Mouse (Mus musculus): Measurements from ENCODE around the gene Samd8. TPM values are rescaled to one million over a fixed set of nuclear protein-coding genes. Genes with fewer than 3 reads are reported as not detected.

Samd8 gene
- polyA plus RNA-seq, 1 experiment from 2014 or later = 10.6 TPM

DNA sequence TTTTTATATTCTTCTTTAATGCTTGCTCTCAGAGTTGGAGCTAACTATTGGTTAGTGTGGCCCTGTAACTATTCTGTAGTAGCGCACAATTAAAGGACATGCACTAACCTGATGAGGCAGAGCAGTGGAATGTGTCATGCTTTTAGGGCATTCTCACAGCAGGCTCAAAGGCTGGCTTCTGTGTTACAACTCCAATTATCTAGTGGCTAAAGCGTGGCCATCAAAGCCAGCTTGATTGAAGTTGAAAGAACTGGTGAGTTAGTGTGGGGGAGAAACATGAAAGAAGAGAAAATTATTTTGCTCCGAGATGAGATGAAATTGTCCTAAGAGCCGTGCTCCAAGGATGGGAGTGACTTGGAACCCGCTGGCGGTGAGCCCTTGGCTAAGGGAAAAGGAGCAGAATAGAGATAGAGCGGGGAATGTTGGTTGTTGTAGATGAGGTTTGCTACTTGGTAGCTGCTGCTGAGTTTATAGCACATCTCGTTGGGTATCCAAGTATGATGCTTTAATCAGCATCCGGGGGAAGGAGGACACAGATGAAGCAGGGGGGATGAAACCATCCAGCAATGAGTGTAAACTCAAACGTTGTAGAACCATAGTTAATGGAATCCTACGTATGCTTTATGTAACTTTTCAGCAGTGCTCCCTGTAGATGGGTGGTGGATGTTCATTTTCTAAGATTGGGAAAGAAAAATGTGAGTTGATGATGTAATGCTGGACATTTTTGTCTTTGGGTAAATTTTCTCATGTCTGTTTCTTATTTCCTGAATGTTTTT lies 22.4 kb downstream of the Samd8 start:
- Histone ChIP-seq H3K4me2 (ENCODE audit: low read length) (no peak overlapping the region), H3K36me3 (ENCODE audit: control insufficient read depth, insufficient read depth, low read length) (peaks cover 18% of the 10 kb centered on the region), H3K27ac (ENCODE audit: low read depth) (no peak overlapping the region), H3K4me3 (ENCODE audit: low read depth, low read length) (no peak overlapping the region), H3K9me3 (ENCODE audit: control insufficient read depth, low read length) (no peaks in the 10 kb centered on the region), H3K4me1 (replicated peaks; ENCODE audit: control insufficient read depth, insufficient read depth, low read length) (no peaks in the 10 kb centered on the region; the same call in 1 of the 2 replicates), H3K9ac (ENCODE audit: low read length) (no peak overlapping the region), H3K27me3 (replicated peaks; ENCODE audit: control insufficient read depth, insufficient read depth, low read length) (no peaks in the 10 kb centered on the region)
- ATAC-seq (replicated peaks; ENCODE audit: low FRiP score, low TSS enrichment, low read depth) = no peak
- WGBS = 86% methylated on average over 11 of the region's 11 CpGs
- no peak for DNase-seq (ENCODE audit: low spot score)

DNA sequence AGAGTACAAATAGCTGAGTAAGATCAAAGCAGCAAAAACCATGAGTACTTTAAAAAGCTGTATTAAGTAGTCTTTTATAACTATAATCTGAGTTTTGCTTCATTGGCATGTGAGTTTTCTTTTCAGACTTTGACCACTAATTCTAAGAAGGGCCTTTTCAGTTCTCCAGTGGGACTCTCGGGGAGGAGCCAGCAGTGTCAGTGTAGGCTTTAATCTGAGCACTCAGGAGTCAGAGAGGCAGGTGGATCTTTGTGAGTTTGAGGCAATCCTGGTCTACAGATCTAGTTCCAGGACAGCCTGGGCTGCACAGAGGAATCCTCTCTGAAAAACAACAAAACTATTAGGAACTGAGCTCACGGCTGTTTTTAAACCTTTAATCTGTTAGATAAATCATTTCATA lies 23.6 kb downstream of the Samd8 start:
- ATAC-seq (replicated peaks; ENCODE audit: low FRiP score, low TSS enrichment, low read depth) (no peak), DNase-seq (ENCODE audit: low spot score) (no peak)
- Histone ChIP-seq H3K9ac (ENCODE audit: low read length) (no peak overlapping the region), H3K4me3 (ENCODE audit: low read depth, low read length) (no peak overlapping the region), H3K4me2 (ENCODE audit: low read length) (no peak overlapping the region), H3K36me3 (ENCODE audit: control insufficient read depth, insufficient read depth, low read length) (peaks cover 23% of the 10 kb centered on the region), H3K9me3 (ENCODE audit: control insufficient read depth, low read length) (no peaks in the 10 kb centered on the region), H3K27ac (ENCODE audit: low read depth) (no peak overlapping the region), H3K4me1 (replicated peaks; ENCODE audit: control insufficient read depth, insufficient read depth, low read length) (no peaks in the 10 kb centered on the region), H3K27me3 (replicated peaks; ENCODE audit: control insufficient read depth, insufficient read depth, low read length) (no peaks in the 10 kb centered on the region)
- 74% methylated on average over 2 of the region's 2 CpGs for WGBS

DNA sequence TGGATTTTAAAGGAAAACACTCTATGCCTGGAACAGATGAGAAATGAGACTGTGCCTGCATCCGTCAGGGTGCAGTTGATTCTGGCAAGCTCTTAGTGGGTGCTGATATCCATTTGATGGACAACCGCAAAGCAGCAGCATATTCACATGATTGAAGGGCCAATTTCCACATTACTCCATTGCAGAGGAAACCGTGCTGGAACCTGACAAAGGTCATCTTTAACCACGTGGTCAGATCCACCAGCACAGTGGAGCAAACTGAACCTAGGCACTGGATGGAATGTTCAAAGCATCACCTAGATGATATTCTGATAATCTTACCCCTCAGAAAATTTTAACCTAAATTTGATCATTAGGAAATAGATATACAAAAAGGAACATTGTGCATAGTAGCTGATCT lies 25.9 kb downstream of the Samd8 start:
- ATAC-seq (replicated peaks; ENCODE audit: low FRiP score, low TSS enrichment, low read depth) = no peak
- WGBS = 89% methylated on average over 4 of the region's 4 CpGs
- DNase-seq (ENCODE audit: low spot score) = no peak

DNA sequence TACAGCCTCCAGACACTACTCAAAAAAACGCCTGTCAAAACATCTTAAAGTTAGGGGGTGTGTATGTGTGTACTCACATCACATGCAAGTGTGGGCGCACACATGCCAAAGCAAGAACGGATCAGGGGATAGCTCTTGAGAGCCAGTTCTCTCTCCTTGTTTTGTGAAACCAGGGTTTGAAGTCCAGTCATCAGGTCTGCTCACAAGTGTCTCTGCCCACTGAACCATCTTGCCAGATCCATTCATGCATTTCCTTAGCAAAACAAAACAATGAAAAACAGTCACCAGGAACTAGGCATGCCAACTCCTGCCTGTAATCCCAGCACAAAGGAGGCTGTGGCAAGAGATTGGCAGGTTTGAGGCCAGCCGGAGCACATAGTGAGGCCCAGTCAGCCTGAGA lies 36.2 kb downstream of the Samd8 start:
- H3K27ac ChIP-seq (ENCODE audit: low read depth) = no peak overlapping the region
- no peak overlapping the region for H3K9ac ChIP-seq (ENCODE audit: low read length)
- H3K9me3 ChIP-seq (ENCODE audit: control insufficient read depth, low read length) = no peaks in the 10 kb centered on the region
- ATAC-seq (replicated peaks; ENCODE audit: low FRiP score, low TSS enrichment, low read depth) = no peak
- DNase-seq (ENCODE audit: low spot score) = no peak
- H3K4me1 ChIP-seq (replicated peaks; ENCODE audit: control insufficient read depth, insufficient read depth, low read length) = no peaks in the 10 kb centered on the region
- H3K27me3 ChIP-seq (replicated peaks; ENCODE audit: control insufficient read depth, insufficient read depth, low read length) = no peaks in the 10 kb centered on the region
- no peak overlapping the region for H3K4me3 ChIP-seq (ENCODE audit: low read depth, low read length)
- peaks cover 41% of the 10 kb centered on the region for H3K36me3 ChIP-seq (ENCODE audit: control insufficient read depth, insufficient read depth, low read length)
- no peak overlapping the region for H3K4me2 ChIP-seq (ENCODE audit: low read length)
- 92% methylated on average over 4 of the region's 4 CpGs for WGBS

More for the DNA sequence above, 25.9 kb downstream of the Samd8 start:
- peaks cover 29% of the 10 kb centered on the region for H3K36me3 ChIP-seq (ENCODE audit: control insufficient read depth, insufficient read depth, low read length)
- no peak overlapping the region for H3K4me2 ChIP-seq (ENCODE audit: low read length)
- H3K4me1 ChIP-seq (replicated peaks; ENCODE audit: control insufficient read depth, insufficient read depth, low read length) = no peaks in the 10 kb centered on the region
- no peak overlapping the region for H3K9ac ChIP-seq (ENCODE audit: low read length)
- no peak overlapping the region for H3K27ac ChIP-seq (ENCODE audit: low read depth)
- no peak overlapping the region for H3K4me3 ChIP-seq (ENCODE audit: low read depth, low read length)
- H3K27me3 ChIP-seq (replicated peaks; ENCODE audit: control insufficient read depth, insufficient read depth, low read length) = no peaks in the 10 kb centered on the region
- H3K9me3 ChIP-seq (ENCODE audit: control insufficient read depth, low read length) = no peaks in the 10 kb centered on the region

GRCm38 (mm10) chr14:21787374-21787773 lies 37.0 kb downstream of the Samd8 start:
- Histone ChIP-seq H3K9ac (ENCODE audit: low read length) (no peak overlapping the region), H3K27me3 (replicated peaks; ENCODE audit: control insufficient read depth, insufficient read depth, low read length) (no peaks in the 10 kb centered on the region), H3K27ac (ENCODE audit: low read depth) (no peak overlapping the region), H3K4me3 (ENCODE audit: low read depth, low read length) (no peak overlapping the region), H3K4me2 (ENCODE audit: low read length) (no peak overlapping the region), H3K36me3 (ENCODE audit: control insufficient read depth, insufficient read depth, low read length) (peaks cover 42% of the 10 kb centered on the region), H3K9me3 (ENCODE audit: control insufficient read depth, low read length) (no peaks in the 10 kb centered on the region), H3K4me1 (replicated peaks; ENCODE audit: control insufficient read depth, insufficient read depth, low read length) (no peaks in the 10 kb centered on the region)
- 79% methylated on average over 3 of the region's 3 CpGs for WGBS
- ATAC-seq (replicated peaks; ENCODE audit: low FRiP score, low TSS enrichment, low read depth) (no peak), DNase-seq (ENCODE audit: low spot score) (no peak)

DNA sequence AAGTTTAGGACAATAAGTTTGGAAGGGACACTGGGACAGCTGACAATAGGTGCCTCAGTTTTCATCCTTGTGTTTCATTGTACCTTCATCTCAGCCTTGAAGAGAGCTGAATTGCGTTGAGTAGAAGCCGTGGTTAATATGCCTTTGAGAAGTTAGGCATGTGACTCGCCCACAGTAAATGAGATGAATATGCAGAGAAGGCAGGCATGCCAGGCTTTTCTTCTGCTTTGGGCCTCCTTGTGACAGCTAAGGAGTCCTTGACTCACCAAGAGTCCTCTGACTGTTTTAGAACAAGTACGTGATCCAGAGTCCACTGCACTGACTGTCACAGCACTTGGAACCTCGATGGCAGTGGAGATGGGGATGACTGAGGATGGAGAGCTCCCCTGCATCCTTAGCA lies 37.8 kb downstream of the Samd8 start:
- no peak overlapping the region for H3K4me3 ChIP-seq (ENCODE audit: low read depth, low read length)
- peaks cover 49% of the 10 kb centered on the region for H3K36me3 ChIP-seq (ENCODE audit: control insufficient read depth, insufficient read depth, low read length)
- no peak for ATAC-seq (replicated peaks; ENCODE audit: low FRiP score, low TSS enrichment, low read depth)
- no peaks in the 10 kb centered on the region for H3K9me3 ChIP-seq (ENCODE audit: control insufficient read depth, low read length)
- no peak for DNase-seq (ENCODE audit: low spot score)
- no peak overlapping the region for H3K27ac ChIP-seq (ENCODE audit: low read depth)
- H3K4me2 ChIP-seq (ENCODE audit: low read length) = no peak overlapping the region
- 92% methylated on average over 5 of the region's 5 CpGs for WGBS
- no peaks in the 10 kb centered on the region for H3K4me1 ChIP-seq (replicated peaks; ENCODE audit: control insufficient read depth, insufficient read depth, low read length)
- H3K9ac ChIP-seq (ENCODE audit: low read length) = no peak overlapping the region
- no peaks in the 10 kb centered on the region for H3K27me3 ChIP-seq (replicated peaks; ENCODE audit: control insufficient read depth, insufficient read depth, low read length)

DNA sequence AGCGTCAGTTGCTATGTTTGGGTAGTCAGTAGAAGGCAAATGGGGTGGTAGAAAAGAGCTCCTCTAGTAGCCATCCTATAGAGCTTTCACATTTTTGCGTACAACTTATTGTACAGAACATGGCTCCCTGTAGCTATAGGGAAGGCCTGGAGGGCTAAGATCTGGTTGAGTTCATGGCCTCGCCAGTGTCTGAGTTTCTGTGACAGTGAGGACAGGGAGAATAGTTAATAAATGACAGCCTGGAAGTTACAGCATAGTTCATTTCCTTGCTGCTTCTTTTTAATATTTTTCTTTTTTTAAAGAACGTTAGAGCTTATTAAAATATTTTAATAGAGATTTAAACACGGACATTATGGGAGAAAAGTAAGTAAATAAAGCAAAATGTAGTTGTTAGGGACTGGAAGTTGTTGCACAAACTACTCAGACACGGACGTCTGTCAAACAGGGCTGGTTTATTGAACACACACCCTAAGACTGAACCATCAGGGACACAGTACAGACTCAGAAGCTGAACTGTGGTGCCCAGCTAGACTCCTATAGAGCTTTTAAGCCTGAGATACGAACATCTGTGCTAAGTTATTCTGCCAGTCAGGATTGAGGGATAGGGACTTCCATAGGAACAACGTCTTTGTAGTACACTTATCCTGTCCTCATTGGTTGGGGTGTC lies 40.4 kb downstream of the Samd8 start:
- Histone ChIP-seq H3K4me1 (replicated peaks; ENCODE audit: control insufficient read depth, insufficient read depth, low read length) (no peaks in the 10 kb centered on the region), H3K4me2 (ENCODE audit: low read length) (no peak overlapping the region), H3K9me3 (ENCODE audit: control insufficient read depth, low read length) (no peaks in the 10 kb centered on the region), H3K4me3 (ENCODE audit: low read depth, low read length) (no peak overlapping the region), H3K9ac (ENCODE audit: low read length) (no peak overlapping the region), H3K36me3 (ENCODE audit: control insufficient read depth, insufficient read depth, low read length) (peaks cover 39% of the 10 kb centered on the region), H3K27ac (ENCODE audit: low read depth) (no peak overlapping the region), H3K27me3 (replicated peaks; ENCODE audit: control insufficient read depth, insufficient read depth, low read length) (no peaks in the 10 kb centered on the region)
- DNase-seq (ENCODE audit: low spot score) (no peak), ATAC-seq (replicated peaks; ENCODE audit: low FRiP score, low TSS enrichment, low read depth) (no peak)
- 81% methylated on average over 9 of the region's 9 CpGs for WGBS

DNA sequence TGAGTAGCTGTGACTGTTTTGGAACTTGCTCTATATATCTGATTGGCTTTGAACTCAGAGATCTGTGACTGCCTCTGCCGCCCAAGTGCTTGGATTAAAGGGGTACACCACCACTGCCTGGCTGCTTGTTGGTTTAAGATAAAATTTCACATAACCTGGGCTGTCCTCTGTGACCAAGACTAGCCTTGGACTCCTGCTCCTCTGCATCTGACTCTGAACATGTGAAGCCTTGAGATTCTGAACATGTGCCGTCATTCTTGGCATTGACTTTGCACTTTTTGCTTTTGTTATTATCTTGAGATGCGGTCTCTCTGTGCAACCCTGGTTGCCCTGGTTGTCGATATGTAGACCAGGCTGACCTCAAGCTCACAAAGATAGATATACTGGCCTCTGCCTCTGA lies 41.4 kb downstream of the Samd8 start:
- DNase-seq (ENCODE audit: low spot score) (no peak), ATAC-seq (replicated peaks; ENCODE audit: low FRiP score, low TSS enrichment, low read depth) (no peak)
- Histone ChIP-seq H3K4me1 (replicated peaks; ENCODE audit: control insufficient read depth, insufficient read depth, low read length) (no peaks in the 10 kb centered on the region), H3K27ac (ENCODE audit: low read depth) (no peak overlapping the region), H3K4me3 (ENCODE audit: low read depth, low read length) (no peak overlapping the region), H3K27me3 (replicated peaks; ENCODE audit: control insufficient read depth, insufficient read depth, low read length) (no peaks in the 10 kb centered on the region), H3K4me2 (ENCODE audit: low read length) (no peak overlapping the region), H3K9ac (ENCODE audit: low read length) (no peak overlapping the region), H3K36me3 (ENCODE audit: control insufficient read depth, insufficient read depth, low read length) (peaks cover 35% of the 10 kb centered on the region), H3K9me3 (ENCODE audit: control insufficient read depth, low read length) (no peaks in the 10 kb centered on the region)
- 89% methylated on average over 4 of the region's 4 CpGs for WGBS

- 91% methylated on average over 6 of the region's 6 CpGs for WGBS
- Histone ChIP-seq H3K27me3 (replicated peaks; ENCODE audit: control insufficient read depth, insufficient read depth, low read length) (no peaks in the 10 kb centered on the region), H3K9ac (ENCODE audit: low read length) (no peak overlapping the region), H3K27ac (ENCODE audit: low read depth) (no peak overlapping the region), H3K4me2 (ENCODE audit: low read length) (no peak overlapping the region), H3K36me3 (ENCODE audit: control insufficient read depth, insufficient read depth, low read length) (peaks cover 33% of the 10 kb centered on the region), H3K4me3 (ENCODE audit: low read depth, low read length) (no peak overlapping the region), H3K4me1 (replicated peaks; ENCODE audit: control insufficient read depth, insufficient read depth, low read length) (no peaks in the 10 kb centered on the region), H3K9me3 (ENCODE audit: control insufficient read depth, low read length) (no peaks in the 10 kb centered on the region)
- DNase-seq (ENCODE audit: low spot score) (no peak), ATAC-seq (replicated peaks; ENCODE audit: low FRiP score, low TSS enrichment, low read depth) (no peak)
Observed at GRCm38 (mm10) chr14:21792250-21792649, 41.9 kb downstream of the Samd8 start.

Data from intestine, embryonic 14.5 days (tissue).